Mouse (Mus musculus): ENCODE results near the gene Cfap61.

Cfap61 gene

GRCm38 (mm10) chr2:146015341-146016186 lies 81.0 kb downstream of the Cfap61 start:
- TF ChIP-seq CTCF (conservative IDR thresholded peaks at IDR 0.05; ENCODE audit: low read length) = no peak
- no peak for TF ChIP-seq NANOG (IDR thresholded peaks at IDR 0.05; ENCODE audit: borderline replicate concordance, low read length)
- no peak for TF ChIP-seq POU5F1 (IDR thresholded peaks at IDR 0.05; ENCODE audit: borderline replicate concordance, low read length)
- H3K4me1 ChIP-seq (replicated peaks; ENCODE audit: low read depth, low read length) = no peaks in the 10 kb centered on the region

GRCm38 (mm10) chr2:146022846-146023245 lies 88.3 kb downstream of the Cfap61 start:
- H3K9me3 ChIP-seq (ENCODE audit: low read length) = no peaks in the 10 kb centered on the region
- H3K4me3 ChIP-seq (replicated peaks; ENCODE audit: low read length) = no peak overlapping the region
- H3K36me3 ChIP-seq (ENCODE audit: insufficient read depth, low read length) = no peaks in the 10 kb centered on the region
- H3K27me3 ChIP-seq (ENCODE audit: insufficient read depth, low read length) = 0 out of 2 replicates have a peak, but pooled peaks cover 5% of the 10 kb centered on the region
- TF ChIP-seq POU5F1 (IDR thresholded peaks at IDR 0.05; ENCODE audit: borderline replicate concordance, low read length) = no peak
- no peak for TF ChIP-seq NANOG (IDR thresholded peaks at IDR 0.05; ENCODE audit: borderline replicate concordance, low read length)
- TF ChIP-seq CTCF (conservative IDR thresholded peaks at IDR 0.05; ENCODE audit: low read length) = no peak
- H3K4me1 ChIP-seq (replicated peaks; ENCODE audit: low read depth, low read length) = no peaks in the 10 kb centered on the region

More at GRCm38 (mm10) chr2:146015341-146016186, 81.0 kb downstream of the Cfap61 start:
- H3K9me3 ChIP-seq (ENCODE audit: low read length) = peaks cover 10% of the 10 kb centered on the region
- H3K4me3 ChIP-seq (replicated peaks; ENCODE audit: low read length) = no peak overlapping the region
- no peaks in the 10 kb centered on the region for H3K36me3 ChIP-seq (ENCODE audit: insufficient read depth, low read length)
- H3K27me3 ChIP-seq (ENCODE audit: insufficient read depth, low read length) = no peaks in the 10 kb centered on the region

DNA sequence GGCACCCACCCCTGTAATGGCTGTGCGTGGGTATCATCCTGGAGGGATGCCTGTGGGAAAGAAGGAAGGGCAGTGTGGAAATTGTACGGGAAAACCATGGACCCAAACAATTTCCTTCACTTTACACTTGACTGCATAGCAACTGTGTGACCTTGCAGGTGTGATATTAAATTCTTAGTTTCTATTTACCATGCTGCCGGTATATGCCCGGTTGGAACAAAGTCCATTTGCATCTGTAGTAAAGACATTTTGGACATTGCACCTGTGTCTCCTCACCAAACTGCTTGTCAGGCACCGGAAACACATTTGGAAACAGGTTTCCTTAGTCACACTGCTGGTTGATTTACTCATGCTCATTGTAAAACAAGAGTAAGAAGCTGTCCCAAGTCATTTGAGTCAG lies 109.1 kb downstream of the Cfap61 start:
- no peak overlapping the region for H3K4me3 ChIP-seq (replicated peaks; ENCODE audit: low read length)
- peaks cover 22% of the 10 kb centered on the region for H3K4me1 ChIP-seq (replicated peaks; ENCODE audit: low read depth, low read length)

DNA sequence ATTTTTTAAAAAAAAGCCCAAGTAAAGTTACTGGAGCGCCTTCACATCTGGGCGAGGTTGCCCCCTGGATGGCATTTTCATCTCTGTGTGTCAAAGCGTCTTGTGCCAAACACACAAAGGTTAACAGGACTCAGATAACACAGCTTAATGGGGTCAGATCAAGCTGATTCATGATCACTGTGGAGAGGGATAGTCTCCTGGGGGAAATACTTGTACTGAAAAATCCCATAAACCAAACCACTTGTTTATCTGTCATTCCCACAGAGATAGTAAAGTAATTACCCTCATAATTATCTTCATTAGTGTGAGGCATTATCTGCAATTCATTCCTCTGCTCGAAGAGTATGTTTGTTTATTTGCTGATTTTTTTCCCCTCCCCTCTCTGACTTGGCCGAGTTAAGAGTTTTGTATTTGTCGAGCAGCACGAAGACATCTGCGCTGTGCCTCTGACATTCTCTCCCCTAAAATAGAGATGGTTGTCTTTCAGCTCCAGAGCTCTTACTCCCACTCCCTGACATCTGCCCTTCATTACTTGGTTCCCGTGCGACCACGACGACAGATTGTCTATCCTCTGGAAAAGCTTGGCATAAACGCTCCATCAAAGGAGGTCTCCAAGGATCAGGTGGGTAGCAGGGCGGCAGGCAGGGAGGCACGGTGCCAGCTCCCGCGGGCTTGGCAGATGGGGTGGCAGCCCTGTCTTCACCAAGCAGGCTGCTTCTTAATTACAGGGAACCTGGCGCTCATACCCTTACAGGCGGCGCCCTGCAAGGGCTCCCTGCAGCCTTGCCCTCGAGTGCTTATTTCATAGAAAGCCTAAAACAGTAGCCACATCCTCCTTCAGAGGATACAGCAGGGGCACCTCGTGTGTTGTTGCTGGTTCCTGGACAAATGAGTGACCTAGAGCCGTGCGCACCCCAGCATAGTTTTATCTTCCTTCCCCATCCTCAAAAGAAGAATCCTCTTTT lies 110.6 kb downstream of the Cfap61 start:
- Histone ChIP-seq H3K27me3 (ENCODE audit: insufficient read depth, low read length) (peaks cover 19% of the 10 kb centered on the region), H3K36me3 (ENCODE audit: insufficient read depth, low read length) (no peaks in the 10 kb centered on the region), H3K4me1 (replicated peaks; ENCODE audit: low read depth, low read length) (peaks cover 33% of the 10 kb centered on the region), H3K4me3 (replicated peaks; ENCODE audit: low read length) (peak overlapping the region; percentile 69), H3K9me3 (ENCODE audit: low read length) (no peaks in the 10 kb centered on the region)
- TF ChIP-seq NANOG (IDR thresholded peaks at IDR 0.05; ENCODE audit: borderline replicate concordance, low read length) (no peak), POU5F1 (IDR thresholded peaks at IDR 0.05; ENCODE audit: borderline replicate concordance, low read length) (no peak), CTCF (conservative IDR thresholded peaks at IDR 0.05; ENCODE audit: low read length) (no peak)

More for the DNA sequence above, 109.1 kb downstream of the Cfap61 start:
- TF ChIP-seq NANOG (IDR thresholded peaks at IDR 0.05; ENCODE audit: borderline replicate concordance, low read length) (no peak), POU5F1 (IDR thresholded peaks at IDR 0.05; ENCODE audit: borderline replicate concordance, low read length) (no peak), CTCF (conservative IDR thresholded peaks at IDR 0.05; ENCODE audit: low read length) (no peak)
- H3K9me3 ChIP-seq (ENCODE audit: low read length) = no peaks in the 10 kb centered on the region
- peaks cover 19% of the 10 kb centered on the region for H3K27me3 ChIP-seq (ENCODE audit: insufficient read depth, low read length)
- no peaks in the 10 kb centered on the region for H3K36me3 ChIP-seq (ENCODE audit: insufficient read depth, low read length)

GRCm38 (mm10) chr2:146047691-146048090 lies 113.1 kb downstream of the Cfap61 start:
- Histone ChIP-seq H3K36me3 (ENCODE audit: insufficient read depth, low read length) (no peaks in the 10 kb centered on the region), H3K9me3 (ENCODE audit: low read length) (no peaks in the 10 kb centered on the region), H3K27me3 (ENCODE audit: insufficient read depth, low read length) (peaks cover 19% of the 10 kb centered on the region), H3K4me3 (replicated peaks; ENCODE audit: low read length) (no peak overlapping the region), H3K4me1 (replicated peaks; ENCODE audit: low read depth, low read length) (peaks cover 33% of the 10 kb centered on the region)
- TF ChIP-seq CTCF (conservative IDR thresholded peaks at IDR 0.05; ENCODE audit: low read length) = no peak
- no peak for TF ChIP-seq NANOG (IDR thresholded peaks at IDR 0.05; ENCODE audit: borderline replicate concordance, low read length)

- Histone ChIP-seq H3K27me3 (ENCODE audit: insufficient read depth, low read length) (peaks cover 19% of the 10 kb centered on the region), H3K9me3 (ENCODE audit: low read length) (no peaks in the 10 kb centered on the region), H3K36me3 (ENCODE audit: insufficient read depth, low read length) (no peaks in the 10 kb centered on the region), H3K4me3 (replicated peaks; ENCODE audit: low read length) (no peak overlapping the region), H3K4me1 (replicated peaks; ENCODE audit: low read depth, low read length) (peaks cover 33% of the 10 kb centered on the region)
- TF ChIP-seq NANOG (IDR thresholded peaks at IDR 0.05; ENCODE audit: borderline replicate concordance, low read length) = no peak
- no peak for TF ChIP-seq CTCF (conservative IDR thresholded peaks at IDR 0.05; ENCODE audit: low read length)
- TF ChIP-seq POU5F1 (IDR thresholded peaks at IDR 0.05; ENCODE audit: borderline replicate concordance, low read length) = no peak
Measured at GRCm38 (mm10) chr2:146048221-146048829, 113.7 kb downstream of the Cfap61 start.

DNA sequence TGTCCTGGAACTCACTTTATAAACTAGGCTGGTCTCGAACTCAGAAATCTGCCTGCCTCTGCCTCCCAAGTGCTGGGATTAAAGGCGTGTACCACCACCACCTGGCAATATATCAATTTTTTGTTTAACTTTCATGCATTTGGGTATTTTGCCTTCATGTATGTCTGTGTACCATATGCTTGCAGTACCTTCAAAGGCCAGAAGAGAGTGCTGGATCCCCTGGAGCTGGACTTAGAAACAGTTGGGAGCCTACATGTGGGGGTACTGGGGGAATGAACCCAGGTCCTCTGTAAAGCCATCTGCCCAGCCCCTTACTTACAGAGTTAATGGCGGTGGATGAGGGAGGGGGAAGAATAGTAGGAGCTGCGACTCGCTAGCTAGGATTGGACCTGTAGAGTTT lies 114.8 kb downstream of the Cfap61 start:
- Histone ChIP-seq H3K27me3 (ENCODE audit: insufficient read depth, low read length) (peaks cover 23% of the 10 kb centered on the region), H3K4me3 (replicated peaks; ENCODE audit: low read length) (no peak overlapping the region), H3K36me3 (ENCODE audit: insufficient read depth, low read length) (no peaks in the 10 kb centered on the region), H3K4me1 (replicated peaks; ENCODE audit: low read depth, low read length) (peaks cover 36% of the 10 kb centered on the region), H3K9me3 (ENCODE audit: low read length) (no peaks in the 10 kb centered on the region)
- TF ChIP-seq NANOG (IDR thresholded peaks at IDR 0.05; ENCODE audit: borderline replicate concordance, low read length) = no peak
- TF ChIP-seq CTCF (conservative IDR thresholded peaks at IDR 0.05; ENCODE audit: low read length) = peak; percentile 61
- TF ChIP-seq POU5F1 (IDR thresholded peaks at IDR 0.05; ENCODE audit: borderline replicate concordance, low read length) = no peak

- TF ChIP-seq NANOG (IDR thresholded peaks at IDR 0.05; ENCODE audit: borderline replicate concordance, low read length) (no peak), CTCF (conservative IDR thresholded peaks at IDR 0.05; ENCODE audit: low read length) (no peak), POU5F1 (IDR thresholded peaks at IDR 0.05; ENCODE audit: borderline replicate concordance, low read length) (no peak)
- peaks cover 33% of the 10 kb centered on the region for H3K4me1 ChIP-seq (replicated peaks; ENCODE audit: low read depth, low read length)
- H3K4me3 ChIP-seq (replicated peaks; ENCODE audit: low read length) = no peak overlapping the region
- H3K27me3 ChIP-seq (ENCODE audit: insufficient read depth, low read length) = peaks cover 25% of the 10 kb centered on the region
- H3K9me3 ChIP-seq (ENCODE audit: low read length) = no peaks in the 10 kb centered on the region
- no peaks in the 10 kb centered on the region for H3K36me3 ChIP-seq (ENCODE audit: insufficient read depth, low read length)
Measured at GRCm38 (mm10) chr2:146050069-146050468, 115.5 kb downstream of the Cfap61 start.

Data from E14TG2a.4 (cell line).